Comparison of ENCODE assay signal across 9 mouse cellular contexts in the genomic region with DNA sequence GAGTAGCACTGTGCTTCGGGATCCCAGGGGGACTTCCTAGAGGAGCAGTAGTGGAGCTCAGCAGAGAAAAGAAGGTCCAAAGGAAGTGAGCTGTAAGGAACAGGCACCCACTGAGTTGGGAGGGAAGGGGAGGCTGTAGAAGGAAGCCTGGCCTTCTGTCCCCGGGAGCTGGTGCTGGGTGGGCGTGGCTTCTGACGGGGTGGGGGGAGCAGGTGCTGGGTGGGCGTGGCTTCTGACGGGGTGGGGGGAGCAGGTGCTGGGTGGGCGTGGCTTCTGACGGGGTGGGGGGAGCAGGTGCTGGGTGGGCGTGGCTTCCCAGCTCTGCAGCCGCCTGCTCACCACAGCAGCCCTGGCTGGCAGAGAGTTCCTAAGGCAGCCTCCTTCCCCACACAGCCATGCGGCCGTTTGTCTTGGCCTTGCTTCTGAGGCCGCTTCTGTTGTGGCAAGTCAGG. TPM values are rescaled to one million over a fixed set of nuclear protein-coding genes. Genes with fewer than 3 reads are reported as not detected.
DNase-seq lines count a peak whose midpoint lies in the region; ATAC-seq and TF ChIP-seq lines count a peak whose summit lies in the region.
"Not testable (repeated sequence)": the region's sequence is repeated elsewhere in the genome, so short reads cannot be mapped to it uniquely, and the experiment has no call there.
"Had no signal": no experiment of that assay in that cellular context is flagged by ENCODE, and none has a peak within 500 bp of the region (broad histone marks: within the 10 kb centered on the region; RNA-seq: fewer than 3 reads in every experiment).

No protein-coding gene starts in this region.

- TF ChIP-seq POLR2A in brain, embryonic 14.5 days (IDR thresholded peaks at IDR 0.05; ENCODE audit: borderline replicate concordance, extremely low read depth, insufficient read depth, insufficient read length, poor library complexity, severe bottlenecking), result not testable (repeated sequence)

- not testable (repeated sequence) for H3K9me3 ChIP-seq in hindbrain, embryonic 13.5 days; liver, embryonic 16.5 days (replicated peaks; ENCODE audit: control insufficient read depth, low read length); midbrain, embryonic 14.5 days (ENCODE audit: control insufficient read depth, low read length); stomach, postnatal 0 days (ENCODE audit: control insufficient read depth, low read length)

- WGBS in hindbrain, embryonic 13.5 days, result 4% methylated on average over 9 of the region's 13 CpGs
- 7% methylated on average over 13 of the region's 13 CpGs for WGBS in liver, embryonic 16.5 days (ENCODE audit: insufficient replicate concordance)
- 7% methylated on average over 12 of the region's 13 CpGs for WGBS in midbrain, embryonic 14.5 days
- WGBS in stomach, postnatal 0 days, result 12% methylated on average over 10 of the region's 13 CpGs

- not testable (repeated sequence) for H3K4me2 ChIP-seq in hindbrain, embryonic 13.5 days; midbrain, embryonic 14.5 days (ENCODE audit: low read length); stomach, postnatal 0 days (replicated peaks; ENCODE audit: low read depth)
- peak overlapping the region; percentile 70 for H3K4me2 ChIP-seq in liver, embryonic 16.5 days (ENCODE audit: low read depth, low read length)

- DNase-seq in CD4-positive, CD25-positive, alpha-beta regulatory T cell, adult 2 months (ENCODE audit: low read depth, low spot score), result peak; percentile 36
- DNase-seq in brain, embryonic 14.5 days (ENCODE audit: low read depth), result peak; percentile 47
- peak; percentile 38 for DNase-seq in gastrocnemius, adult 2 months
- peak; percentile 65 for DNase-seq in kidney, postnatal 14 days
- not testable (repeated sequence) for DNase-seq in midbrain, embryonic 14.5 days
- peak; percentile 67 for DNase-seq in stomach, postnatal 0 days (ENCODE audit: low spot score)

- peaks cover 76% of the 10 kb centered on the region for H3K4me1 ChIP-seq in hindbrain, embryonic 13.5 days (replicated peaks)
- H3K4me1 ChIP-seq in liver, embryonic 16.5 days (ENCODE audit: control insufficient read depth, low read depth, low read length), result peaks cover 100% of the 10 kb centered on the region
- H3K4me1 ChIP-seq in midbrain, embryonic 14.5 days (ENCODE audit: control insufficient read depth, insufficient read depth, low read length), result peaks cover 51% of the 10 kb centered on the region
- H3K4me1 ChIP-seq in stomach, postnatal 0 days (replicated peaks; ENCODE audit: control insufficient read depth, insufficient read depth), result not testable (repeated sequence)

- peak overlapping the region; percentile 35 for H3K9ac ChIP-seq in hindbrain, embryonic 13.5 days
- H3K9ac ChIP-seq in liver, embryonic 16.5 days (ENCODE audit: low read depth, low read length), result peak overlapping the region; percentile 76
- 0 out of 2 replicates have a peak overlapping the region, but pooled peaks have one; percentile 12 for H3K9ac ChIP-seq in midbrain, embryonic 14.5 days (replicated peaks; ENCODE audit: low read length)
- H3K9ac ChIP-seq in stomach, postnatal 0 days (ENCODE audit: low read length), result not testable (repeated sequence)

- ATAC-seq in hindbrain, embryonic 13.5 days (ENCODE audit: low FRiP score), result 0 out of 2 replicates have a peak, but pooled peaks have one; percentile 14
- 0 out of 2 replicates have a peak, but pooled peaks have one; percentile 3 for ATAC-seq in liver, embryonic 16.5 days (ENCODE audit: low read depth)
- not testable (repeated sequence) for ATAC-seq in midbrain, embryonic 14.5 days (ENCODE audit: low FRiP score, low TSS enrichment)
- ATAC-seq in stomach, postnatal 0 days (ENCODE audit: low FRiP score, low TSS enrichment), result peak; percentile 63

- intact Hi-C loops in gastrocnemius, adult 2 months (cut with DNase I), result not testable (repeated sequence)

- peak overlapping the region; percentile 8; the same call in 1 of the 2 replicates for H3K27ac ChIP-seq in gastrocnemius, adult 2 months
- 0 out of 2 replicates have a peak overlapping the region, but pooled peaks have one; percentile 40 for H3K27ac ChIP-seq in hindbrain, embryonic 13.5 days
- H3K27ac ChIP-seq in liver, embryonic 16.5 days (ENCODE audit: low read length), result peak overlapping the region; percentile 99
- 0 out of 2 replicates have a peak overlapping the region, but pooled peaks have one; percentile 32 for H3K27ac ChIP-seq in midbrain, embryonic 14.5 days (replicated peaks; ENCODE audit: low read depth, low read length)
- H3K27ac ChIP-seq in stomach, postnatal 0 days (replicated peaks), result 0 out of 2 replicates have a peak overlapping the region, but pooled peaks have one; percentile 40

- H3K27me3 ChIP-seq in hindbrain, embryonic 13.5 days; liver, embryonic 16.5 days (ENCODE audit: control insufficient read depth, insufficient read depth, low read depth, low read length); midbrain, embryonic 14.5 days (ENCODE audit: control insufficient read depth, insufficient read depth, low read length); stomach, postnatal 0 days (ENCODE audit: control insufficient read depth, insufficient read depth, low read length): not testable (repeated sequence)

- not testable (repeated sequence) for TF ChIP-seq CTCF in brain, embryonic 14.5 days (IDR thresholded peaks at IDR 0.05; ENCODE audit: borderline replicate concordance, extremely low read depth, insufficient read depth, insufficient read length); gastrocnemius, adult 2 months (IDR thresholded peaks at IDR 0.05); stomach, postnatal 0 days (IDR thresholded peaks at IDR 0.05; ENCODE audit: low read depth)

- H3K36me3 ChIP-seq in hindbrain, embryonic 13.5 days; midbrain, embryonic 14.5 days (ENCODE audit: control insufficient read depth, insufficient read depth, low read length); stomach, postnatal 0 days (ENCODE audit: control insufficient read depth, insufficient read depth, low read length): not testable (repeated sequence)
- peaks cover 38% of the 10 kb centered on the region for H3K36me3 ChIP-seq in liver, embryonic 16.5 days (ENCODE audit: control insufficient read depth, insufficient read depth)

- TF ChIP-seq EP300 in stomach, postnatal 0 days (optimal IDR thresholded peaks at IDR 0.05), result not testable (repeated sequence)

- not testable (repeated sequence) for H3K4me3 ChIP-seq in gastrocnemius, adult 2 months; hindbrain, embryonic 13.5 days; midbrain, embryonic 14.5 days (replicated peaks; ENCODE audit: low read depth, low read length); stomach, postnatal 0 days (ENCODE audit: low read depth, low read length)
- H3K4me3 ChIP-seq in liver, embryonic 16.5 days (ENCODE audit: low read depth, low read length), result peak overlapping the region; percentile 23

RNA-seq across cellular contexts. Expression of a gene that starts 36.6 kb away (rescaled TPM):
- 0.09 and 0.10 TPM in 2 replicates for polyA plus RNA-seq in brain, embryonic 14.5 days (2012; rRNA removed)
- not detected for total RNA-seq in gastrocnemius, adult 2 months (2021)
- polyA plus RNA-seq in hindbrain, embryonic 13.5 days (2015; fragmentation: Nextera tagmentation; extraction: Ambion mirVana), result not detected in 2 replicates
- polyA plus RNA-seq in liver, embryonic 16.5 days (2015; fragmentation: Nextera tagmentation; extraction: Ambion mirVana), result not detected in 2 replicates
- not detected in 2 replicates for polyA plus RNA-seq in midbrain, embryonic 14.5 days (2014; fragmentation: Nextera tagmentation; extraction: Ambion mirVana)
- polyA plus RNA-seq in stomach, postnatal 0 days (2015; fragmentation: Nextera tagmentation; extraction: Ambion mirVana), result not detected in 2 replicates
- total RNA-seq: heart, adult 8-10 months had no signal

RNA-seq across cellular contexts. Expression of a gene that starts 42.0 kb away (rescaled TPM):
- polyA plus RNA-seq in brain, embryonic 14.5 days (2012; rRNA removed), result 8.1 and 16.9 TPM in 2 replicates
- total RNA-seq in gastrocnemius, adult 2 months (2021), result 1 to 10 TPM; 6.6 to 8.8 TPM
- 1.4 and 1.5 TPM in 2 replicates for polyA plus RNA-seq in hindbrain, embryonic 13.5 days (2015; fragmentation: Nextera tagmentation; extraction: Ambion mirVana)
- polyA plus RNA-seq in liver, embryonic 16.5 days (2015; fragmentation: Nextera tagmentation; extraction: Ambion mirVana), result 6.8 and 8.1 TPM in 2 replicates
- 2.3 TPM in 2 replicates for polyA plus RNA-seq in midbrain, embryonic 14.5 days (2014; fragmentation: Nextera tagmentation; extraction: Ambion mirVana)
- 2.3 and 2.8 TPM in 2 replicates for polyA plus RNA-seq in stomach, postnatal 0 days (2015; fragmentation: Nextera tagmentation; extraction: Ambion mirVana)

RNA-seq across cellular contexts. Expression of a gene that starts 52.4 kb away (rescaled TPM):
- 44.5 and 51.8 TPM in 2 replicates for polyA plus RNA-seq in brain, embryonic 14.5 days (2012; rRNA removed)
- total RNA-seq in gastrocnemius, adult 2 months (2021), result 10 to 100 TPM; 26.7 to 26.8 TPM
- polyA plus RNA-seq in hindbrain, embryonic 13.5 days (2015; fragmentation: Nextera tagmentation; extraction: Ambion mirVana), result 38.0 and 38.5 TPM in 2 replicates
- 17.8 and 19.0 TPM in 2 replicates for polyA plus RNA-seq in liver, embryonic 16.5 days (2015; fragmentation: Nextera tagmentation; extraction: Ambion mirVana)
- 22.4 and 27.9 TPM in 2 replicates for polyA plus RNA-seq in midbrain, embryonic 14.5 days (2014; fragmentation: Nextera tagmentation; extraction: Ambion mirVana)
- 19.4 and 19.8 TPM in 2 replicates for polyA plus RNA-seq in stomach, postnatal 0 days (2015; fragmentation: Nextera tagmentation; extraction: Ambion mirVana)

Comparison
In these comparisons a context has a peak if more than half of its experiments do, and no peak if none do; other contexts are left out.
1. H3K27ac ChIP-seq: peak in every context shown above with its lines; median percentile 99 in liver, embryonic 16.5 days; 40 in hindbrain, embryonic 13.5 days; 40 in stomach, postnatal 0 days; 32 in midbrain, embryonic 14.5 days; 8 in gastrocnemius, adult 2 months.